Mouse (Mus musculus) thymus, adult 18-20 months (tissue): ENCODE measurements at regions not wholly inside any gene's neighbourhood (a gene's known extent, or its start where the extent isn't known, plus 50 kb on each side); places are given as distances from the start of the nearest gene placed in this dataset.

Source experiments
- DNase-seq, 2 experiments: peaks; one replicate each; pipeline ENCODE4 v3.0.0; 2022; ENCODE audit warnings: mixed read lengths in 2 of 2

GRCm38 (mm10) chr1:52397460-52397859 lies 103.0 kb downstream of the Nab1 start:
- no peak for DNase-seq

GRCm38 (mm10) chr1:52392933-52393332 lies 107.5 kb downstream of the Nab1 start:
- DNase-seq, result no peak

- no peak for DNase-seq
Observed at GRCm38 (mm10) chr1:52388836-52389235, 111.6 kb downstream of the Nab1 start.

GRCm38 (mm10) chr1:52388118-52388517 lies 112.4 kb downstream of the Nab1 start:
- peak in 1 of 2 experiments; percentile 28 for DNase-seq

- DNase-seq, result no peak
Observed at GRCm38 (mm10) chr1:52387062-52387461, 113.4 kb downstream of the Nab1 start.

- DNase-seq, result no peak
Observed at GRCm38 (mm10) chr1:52375320-52375719, 125.2 kb downstream of the Nab1 start.

- no peak for DNase-seq
Observed at GRCm38 (mm10) chr1:52374666-52375065, 125.8 kb downstream of the Nab1 start.

- no peak for DNase-seq
Observed at GRCm38 (mm10) chr1:52373817-52374216, 126.7 kb downstream of the Nab1 start.

GRCm38 (mm10) chr1:52366386-52366785 lies 133.4 kb upstream of the Gls start:
- DNase-seq, result no peak

- DNase-seq, result no peak
Observed at GRCm38 (mm10) chr1:52363625-52364024, 130.6 kb upstream of the Gls start.

- DNase-seq, result no peak
Observed at GRCm38 (mm10) chr1:52362976-52363375, 129.9 kb upstream of the Gls start.

GRCm38 (mm10) chr1:52354041-52354582 lies 121.1 kb upstream of the Gls start:
- DNase-seq, result no peak

- no peak for DNase-seq
Observed at GRCm38 (mm10) chr1:52342127-52342526, 109.1 kb upstream of the Gls start.

- DNase-seq, result no peak
Observed at GRCm38 (mm10) chr1:52338704-52339103, 105.7 kb upstream of the Gls start.

- DNase-seq, result no peak
Observed at GRCm38 (mm10) chr1:52338243-52338642, 105.2 kb upstream of the Gls start.

- DNase-seq, result no peak
Observed at GRCm38 (mm10) chr1:52336696-52337095, 103.7 kb upstream of the Gls start.

- DNase-seq, result no peak
Observed at GRCm38 (mm10) chr1:52332013-52332412, 99.0 kb upstream of the Gls start.

- peak in 1 of 2 experiments; percentile 6 for DNase-seq
Observed at GRCm38 (mm10) chr1:52331442-52331841, 98.4 kb upstream of the Gls start.

- no peak for DNase-seq
Observed at GRCm38 (mm10) chr1:52330496-52330895, 97.5 kb upstream of the Gls start.

GRCm38 (mm10) chr1:52328507-52328906 lies 95.5 kb upstream of the Gls start:
- no peak for DNase-seq

- no peak for DNase-seq
Observed at GRCm38 (mm10) chr1:52324356-52324755, 91.3 kb upstream of the Gls start.

- DNase-seq, result no peak
Observed at GRCm38 (mm10) chr1:52312076-52312633, 79.1 kb upstream of the Gls start.

- DNase-seq, result no peak
Observed at GRCm38 (mm10) chr1:52306892-52307291, 73.9 kb upstream of the Gls start.

GRCm38 (mm10) chr1:52305679-52306632 lies 72.9 kb upstream of the Gls start:
- no peak for DNase-seq
